ENCODE assay signal across 13 mouse cellular contexts in genomic region chr10:61371884-61372584, GRCm38 (mm10). TPM values are rescaled to one million over a fixed set of nuclear protein-coding genes. Genes with fewer than 3 reads are reported as not detected.
DNase-seq lines count a peak whose midpoint lies in the region; ATAC-seq and TF ChIP-seq lines count a peak whose summit lies in the region.
"Had no signal": no experiment of that assay in that cellular context is flagged by ENCODE, and none has a peak within 500 bp of the region (broad histone marks: within the 10 kb centered on the region; RNA-seq: fewer than 3 reads in every experiment).

No protein-coding gene starts in this region.

- H3K9ac ChIP-seq in heart, postnatal 0 days (replicated peaks; ENCODE audit: low read depth, low read length), result no peak overlapping the region
- H3K9ac ChIP-seq in lung, embryonic 15.5 days, result no peak overlapping the region
- no peak overlapping the region for H3K9ac ChIP-seq in hindbrain, postnatal 0 days (replicated peaks; ENCODE audit: low read length)
- H3K9ac ChIP-seq: forebrain, embryonic 12.5 days had no signal

- TF ChIP-seq CTCF in heart, postnatal 0 days (IDR thresholded peaks at IDR 0.05; ENCODE audit: low read depth), result no peak
- no peak for TF ChIP-seq CTCF in hindbrain, postnatal 0 days (IDR thresholded peaks at IDR 0.05; ENCODE audit: low read depth)

- ATAC-seq in heart, postnatal 0 days (ENCODE audit: insufficient read depth, low read depth), result no peak
- ATAC-seq in lung, embryonic 15.5 days (ENCODE audit: borderline replicate concordance, extremely low read depth, low FRiP score, low TSS enrichment), result no peak
- ATAC-seq in hindbrain, postnatal 0 days, result no peak

- peak overlapping the region; percentile 84 for H3K27ac ChIP-seq in heart, postnatal 0 days (ENCODE audit: low read depth)
- peak overlapping the region; percentile 71 for H3K27ac ChIP-seq in lung, embryonic 15.5 days
- H3K27ac ChIP-seq in hindbrain, postnatal 0 days, result peak overlapping the region; percentile 68
- H3K27ac ChIP-seq: forebrain, embryonic 12.5 days had no signal

- H3K27me3 ChIP-seq in heart, postnatal 0 days (ENCODE audit: control insufficient read depth, insufficient read depth, low read length), result no peaks in the 10 kb centered on the region
- no peaks in the 10 kb centered on the region for H3K27me3 ChIP-seq in lung, embryonic 15.5 days
- no peaks in the 10 kb centered on the region for H3K27me3 ChIP-seq in hindbrain, postnatal 0 days (ENCODE audit: insufficient read depth, low read length)
- H3K27me3 ChIP-seq: forebrain, embryonic 12.5 days had no signal

- no peak for TF ChIP-seq EP300 in heart, postnatal 0 days (IDR thresholded peaks at IDR 0.05; ENCODE audit: low read depth)

- H3K9me3 ChIP-seq in heart, postnatal 0 days (replicated peaks; ENCODE audit: control insufficient read depth, low read length), result no peaks in the 10 kb centered on the region
- no peaks in the 10 kb centered on the region for H3K9me3 ChIP-seq in lung, embryonic 15.5 days
- no peaks in the 10 kb centered on the region for H3K9me3 ChIP-seq in hindbrain, postnatal 0 days (ENCODE audit: low read length)
- H3K9me3 ChIP-seq: forebrain, embryonic 12.5 days had no signal

- 64% methylated on average over 9 of the region's 9 CpGs for WGBS in heart, postnatal 0 days
- WGBS in lung, embryonic 15.5 days, result 74% methylated on average over 9 of the region's 9 CpGs
- WGBS in hindbrain, postnatal 0 days, result 69% methylated on average over 9 of the region's 9 CpGs

- H3K4me3 ChIP-seq in heart, postnatal 0 days (ENCODE audit: low read depth, low read length), result no peak overlapping the region
- H3K4me3 ChIP-seq in lung, embryonic 15.5 days, result no peak overlapping the region
- no peak overlapping the region for H3K4me3 ChIP-seq in hindbrain, postnatal 0 days (ENCODE audit: low read length)
- H3K4me3 ChIP-seq: forebrain, embryonic 12.5 days had no signal

- DNase-seq in cerebellum, postnatal 10 days, result peak; percentile 69 to 75
- DNase-seq in cerebellum, postnatal 36 days, result no peak
- no peak for DNase-seq in heart, postnatal 0 days (ENCODE audit: low spot score)
- no peak for DNase-seq in heart, postnatal 10 days
- no peak for DNase-seq in lung, postnatal 14 days
- DNase-seq in hindbrain, postnatal 0 days (ENCODE audit: low spot score), result no peak
- no peak for DNase-seq in thymus, postnatal 36 days
- DNase-seq: kidney, adult 8-10 months; thymus, postnatal 4 days had no signal

- no peaks in the 10 kb centered on the region; the same call in 1 of the 2 replicates for H3K36me3 ChIP-seq in heart, postnatal 0 days (replicated peaks; ENCODE audit: control insufficient read depth, insufficient read depth, low read length)
- no peaks in the 10 kb centered on the region for H3K36me3 ChIP-seq in lung, embryonic 15.5 days
- H3K36me3 ChIP-seq in hindbrain, postnatal 0 days (ENCODE audit: insufficient read depth, low read length), result no peaks in the 10 kb centered on the region
- H3K36me3 ChIP-seq: forebrain, embryonic 12.5 days had no signal

- intact Hi-C loops in heart, postnatal 10 days (cut with DNase I), result no loop called here

- peaks cover 52% of the 10 kb centered on the region for H3K4me1 ChIP-seq in heart, postnatal 0 days (ENCODE audit: control insufficient read depth, insufficient read depth)
- H3K4me1 ChIP-seq in lung, embryonic 15.5 days, result peaks cover 76% of the 10 kb centered on the region
- peaks cover 17% of the 10 kb centered on the region for H3K4me1 ChIP-seq in hindbrain, postnatal 0 days (ENCODE audit: insufficient read depth, low read length)

- no peak overlapping the region for H3K4me2 ChIP-seq in heart, postnatal 0 days (ENCODE audit: low read depth, low read length)
- H3K4me2 ChIP-seq in lung, embryonic 15.5 days, result no peak overlapping the region
- no peak overlapping the region for H3K4me2 ChIP-seq in hindbrain, postnatal 0 days (ENCODE audit: low read depth, low read length)
- H3K4me2 ChIP-seq: forebrain, embryonic 12.5 days; liver, embryonic 11.5 days had no signal

RNA-seq across cellular contexts. Expression of gene Pald1, which starts 11.3 kb away (rescaled TPM):
- 27.7 and 66.8 TPM in 2 replicates for total RNA-seq in heart, postnatal 0 days (2014; rRNA removed; ENCODE audit: low replicate concordance)
- 13.8 and 17.9 TPM in 2 replicates for polyA plus RNA-seq in heart, postnatal 0 days (2015; fragmentation: Nextera tagmentation; extraction: Ambion mirVana)
- total RNA-seq in heart, postnatal 10 days (2021), result 10 to 100 TPM; 43.3 to 44.7 TPM
- 47.5 and 48.1 TPM in 2 replicates for polyA plus RNA-seq in lung, embryonic 15.5 days (2015; fragmentation: Nextera tagmentation; extraction: Ambion mirVana)
- 34.3 and 36.0 TPM in 2 replicates for total RNA-seq in hindbrain, postnatal 0 days (2014; rRNA removed)
- polyA plus RNA-seq in hindbrain, postnatal 0 days (2015; fragmentation: Nextera tagmentation; extraction: Ambion mirVana), result 21.7 TPM in 2 replicates

RNA-seq across cellular contexts. Expression of gene Nodal, which starts 45.7 kb away (rescaled TPM):
- 0.12 TPM in 1 of 2 replicates, not detected in the other for total RNA-seq in heart, postnatal 0 days (2014; rRNA removed; ENCODE audit: low replicate concordance)
- polyA plus RNA-seq in heart, postnatal 0 days (2015; fragmentation: Nextera tagmentation; extraction: Ambion mirVana), result 0.23 and 0.45 TPM in 2 replicates
- total RNA-seq in heart, postnatal 10 days (2021), result under 1 TPM; 0.25 to 0.41 TPM
- polyA plus RNA-seq in lung, embryonic 15.5 days (2015; fragmentation: Nextera tagmentation; extraction: Ambion mirVana), result 0.09 TPM in 1 of 2 replicates, not detected in the other
- total RNA-seq in hindbrain, postnatal 0 days (2014; rRNA removed), result 0.58 and 1.1 TPM in 2 replicates
- polyA plus RNA-seq in hindbrain, postnatal 0 days (2015; fragmentation: Nextera tagmentation; extraction: Ambion mirVana), result 0.33 and 0.43 TPM in 2 replicates
- total RNA-seq: common myeloid progenitor, adult 5-6 weeks had no signal
- polyA plus RNA-seq: forebrain, embryonic 12.5 days had no signal

Comparison
In these comparisons a context has a peak if more than half of its experiments do, and no peak if none do; other contexts are left out.
1. DNase-seq: peak in cerebellum, postnatal 10 days (2 of 2); none in cerebellum, postnatal 36 days (0 of 2), heart, postnatal 0 days (single experiment), heart, postnatal 10 days (0 of 2), lung, postnatal 14 days (single experiment), hindbrain, postnatal 0 days (single experiment) and thymus, postnatal 36 days (0 of 2).
2. Peak in every context shown above with its lines, with median percentiles within 50 percentile points of each other: H3K27ac ChIP-seq.